Mouse (Mus musculus) lung, adult 2 months (tissue): ENCODE data around the gene Mast4.

Experiments
- CTCF ChIP-seq: fragments of 200-500 bp; IDR thresholded peaks from 2 replicates; pipeline ENCODE4 v1.5.1; 2011; ENCODE audit warnings: mild to moderate bottlenecking, low read length, control low read depth; ENCODE audit not compliant: insufficient read depth
- POLR2A ChIP-seq: fragments of 200-500 bp; IDR thresholded peaks from 2 replicates; pipeline ENCODE4 v1.6.1; 2011; ENCODE audit warnings: low read depth, mild to moderate bottlenecking, control low read depth, low read length, borderline replicate concordance; ENCODE audit errors: extremely low read depth

DNA sequence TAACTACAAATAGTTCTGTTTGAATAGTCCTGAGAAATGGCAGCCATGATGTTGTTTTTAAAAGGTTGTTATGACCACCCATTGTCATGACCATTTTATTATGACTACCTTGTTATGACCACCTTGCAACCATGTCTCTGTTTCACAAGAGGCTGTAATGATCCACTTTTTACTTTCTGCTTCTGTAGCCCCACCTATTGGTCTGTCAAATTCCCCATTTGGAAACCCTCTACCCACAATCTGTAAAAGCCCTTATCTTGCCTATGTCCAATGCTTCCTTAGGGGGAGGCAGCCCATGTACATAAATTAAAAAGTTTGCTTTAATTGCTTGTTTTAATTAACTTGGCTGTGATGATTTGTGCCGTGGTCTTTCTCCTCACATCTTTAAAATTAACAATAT lies 419.0 kb downstream of the Mast4 start:
- TF ChIP-seq CTCF (no peak), POLR2A (no peak)
